Mouse (Mus musculus): ENCODE measurements around the gene Mov10l1.

DNA sequence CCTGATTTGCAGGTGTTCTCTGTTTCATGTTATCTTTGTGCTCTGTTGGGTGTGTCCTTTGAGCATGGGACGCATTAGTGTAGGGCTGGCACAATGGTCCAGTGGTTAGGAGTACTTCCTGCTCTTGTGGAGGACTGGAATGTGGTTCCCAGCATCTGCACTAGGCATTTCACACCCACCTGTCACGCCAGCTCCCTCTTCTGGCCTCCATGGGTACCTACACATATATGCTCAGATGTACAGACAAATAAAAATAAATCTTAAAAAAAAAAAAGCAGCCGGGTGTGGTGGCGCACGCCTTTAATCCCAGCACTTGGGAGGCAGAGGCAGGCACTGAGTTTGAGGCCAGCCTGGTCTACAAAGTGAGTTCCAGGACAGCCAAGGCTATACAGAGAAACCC, 61.7 kb downstream of the Mov10l1 start:
- no peak for TF ChIP-seq CTCF (IDR thresholded peaks at IDR 0.05; ENCODE audit: extremely low read depth, insufficient read length, insufficient replicate concordance, low read depth, low read length)
- no peak for TF ChIP-seq POLR2A (IDR thresholded peaks at IDR 0.05; ENCODE audit: low read depth, low read length)

All from small intestine, adult 2 months (tissue).